Mouse (Mus musculus) bone marrow, adult 2 months (tissue): ENCODE data around the gene Cryl1. TPM values are rescaled to one million over a fixed set of nuclear protein-coding genes. Genes with fewer than 3 reads are reported as not detected.

Experiments
- H3K27ac ChIP-seq: fragments of 200-500 bp; 2 replicates; pipeline ENCODE4 v1.5.1; 2012; ENCODE audit warnings: low read depth, mild to moderate bottlenecking, control low read depth, inconsistent platforms, low read length; ENCODE audit not compliant: control insufficient read depth, poor library complexity, insufficient read depth
- H3K4me1 ChIP-seq: fragments of 200-500 bp; 2 replicates; pipeline ENCODE4 v1.6.1; 2011; ENCODE audit warnings: low read length; ENCODE audit not compliant: control insufficient read depth, insufficient read depth
- H3K4me3 ChIP-seq: fragments of 200-500 bp; replicated peaks from 2 replicates; pipeline ENCODE3; 2011; ENCODE audit warnings: mild to moderate bottlenecking, low read depth, low read length, control low read depth; ENCODE audit not compliant: control insufficient read depth
- CTCF ChIP-seq: fragments of 200-500 bp; IDR thresholded peaks from 2 replicates; pipeline ENCODE4 v1.5.1; 2011; ENCODE audit warnings: low read length, control low read depth; ENCODE audit not compliant: control insufficient read depth, insufficient read depth
- POLR2A ChIP-seq: fragments of 200-500 bp; IDR thresholded peaks from 2 replicates; pipeline ENCODE4 v1.6.1; 2011; ENCODE audit warnings: low read depth, mild to moderate bottlenecking, control low read depth, low read length, borderline replicate concordance; ENCODE audit not compliant: control insufficient read depth
- WGBS: fragments of 180-500 bp; shearing (Covaris S2); methylation state at CpG from one replicate; pipeline ENCODE4 v1.1.7; 2018; 5-methylcytosine and 5-hydroxymethylcytosine counted together
- polyA plus RNA-seq: library from polyadenylated mRNA; stranded (reverse); fragments of >200 nt; gene quantifications from 2 replicates; pipeline ENCODE4 v1.2.4, GENCODE M21; 2011; ENCODE audit warnings: low replicate concordance; ENCODE audit not compliant: missing spikeins, insufficient read depth, insufficient read length

The Cryl1 gene
- polyA plus RNA-seq, 1 experiment, result 8.3 TPM

DNA sequence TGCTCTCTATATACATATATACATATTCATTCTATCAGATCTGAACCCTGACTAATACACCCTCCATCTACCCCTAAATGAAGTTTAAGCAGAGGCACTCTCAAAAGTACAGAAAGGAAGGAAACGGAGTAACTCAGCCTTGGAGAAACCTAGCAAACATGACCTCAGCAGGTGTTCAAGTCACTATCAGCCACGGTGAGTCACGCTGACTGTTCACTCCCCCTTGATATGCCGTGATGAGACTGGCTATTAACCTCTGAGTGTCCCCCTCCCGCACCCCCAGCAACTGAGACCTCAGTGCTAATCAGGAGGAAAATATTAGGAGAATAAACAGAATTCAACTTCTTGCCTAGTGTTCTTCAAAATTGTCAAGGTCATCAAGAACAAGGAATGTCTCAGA, 12.7 kb downstream of the Cryl1 start:
- TF ChIP-seq POLR2A (no peak), CTCF (no peak)
- WGBS, result 65% methylated on average over 5 of the region's 5 CpGs

GRCm38 (mm10) chr14:57377531-57377930, 20.8 kb downstream of the Cryl1 start:
- Histone ChIP-seq H3K4me3 (no peak overlapping the region), H3K4me1 (peaks cover 1% of the 10 kb centered on the region; the same call in 1 of the 2 replicates), H3K27ac (no peak overlapping the region)
- TF ChIP-seq CTCF (no peak), POLR2A (no peak)
- 88% methylated on average over 5 of the region's 5 CpGs for WGBS

More for the DNA sequence above, 12.7 kb downstream of the Cryl1 start:
- Histone ChIP-seq H3K27ac (no peak overlapping the region), H3K4me3 (no peak overlapping the region), H3K4me1 (no peaks in the 10 kb centered on the region; the same call in 1 of the 2 replicates)

- 89% methylated on average over 9 of the region's 9 CpGs for WGBS
- H3K4me3 ChIP-seq, result no peak overlapping the region
- TF ChIP-seq CTCF (no peak), POLR2A (no peak)
These were observed 21.4 kb downstream of the Cryl1 start for GRCm38 (mm10) chr14:57376956-57377355.

GRCm38 (mm10) chr14:57376016-57376415, 22.3 kb downstream of the Cryl1 start:
- no peak overlapping the region for H3K27ac ChIP-seq
- 85% methylated on average over 8 of the region's 8 CpGs for WGBS
- no peak overlapping the region for H3K4me3 ChIP-seq
- TF ChIP-seq CTCF, result no peak
- TF ChIP-seq POLR2A, result no peak
- peaks cover 1% of the 10 kb centered on the region; the same call in 1 of the 2 replicates for H3K4me1 ChIP-seq

More at GRCm38 (mm10) chr14:57376956-57377355, 21.4 kb downstream of the Cryl1 start:
- no peak overlapping the region for H3K27ac ChIP-seq
- peaks cover 1% of the 10 kb centered on the region; the same call in 1 of the 2 replicates for H3K4me1 ChIP-seq

DNA sequence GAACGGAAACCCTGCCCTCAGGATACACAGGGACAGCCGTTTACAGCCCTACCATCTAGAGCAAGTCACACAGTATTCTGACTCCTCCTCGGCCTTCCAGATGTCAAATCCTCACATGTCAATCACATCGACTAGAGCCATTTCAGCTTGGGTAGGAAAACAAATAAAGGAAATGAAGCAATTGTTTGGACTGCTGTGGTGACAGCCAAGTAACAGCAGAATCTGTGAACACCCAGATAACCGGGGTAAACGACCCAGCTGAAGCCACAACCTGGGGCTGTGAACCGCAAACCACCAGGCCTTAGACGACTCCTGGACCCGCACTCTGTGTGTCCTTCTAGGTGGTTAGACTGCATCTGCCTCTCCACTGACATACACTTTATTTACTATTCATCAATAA, 23.1 kb downstream of the Cryl1 start:
- TF ChIP-seq CTCF (no peak), POLR2A (no peak)
- Histone ChIP-seq H3K27ac (no peak overlapping the region), H3K4me1 (peaks cover 1% of the 10 kb centered on the region; the same call in 1 of the 2 replicates), H3K4me3 (no peak overlapping the region)
- WGBS, result 63% methylated on average over 9 of the region's 9 CpGs

GRCm38 (mm10) chr14:57372348-57373102, 25.8 kb downstream of the Cryl1 start:
- 50% methylated on average over 8 of the region's 8 CpGs for WGBS
- Histone ChIP-seq H3K4me3 (no peak overlapping the region), H3K4me1 (no peaks in the 10 kb centered on the region), H3K27ac (no peak overlapping the region)
- peak; percentile 41; the same call in 1 of the 2 replicates for TF ChIP-seq CTCF
- TF ChIP-seq POLR2A, result no peak

GRCm38 (mm10) chr14:57367327-57367726, 31.0 kb downstream of the Cryl1 start:
- no peak overlapping the region for H3K4me3 ChIP-seq
- H3K27ac ChIP-seq, result no peak overlapping the region
- TF ChIP-seq POLR2A, result no peak
- no peak for TF ChIP-seq CTCF
- 76% methylated on average over 4 of the region's 4 CpGs for WGBS
- no peaks in the 10 kb centered on the region for H3K4me1 ChIP-seq

GRCm38 (mm10) chr14:57366724-57367123, 31.6 kb downstream of the Cryl1 start:
- no peaks in the 10 kb centered on the region for H3K4me1 ChIP-seq
- H3K4me3 ChIP-seq, result no peak overlapping the region
- 0 out of 2 replicates have a peak overlapping the region, but pooled peaks have one; percentile 28 for H3K27ac ChIP-seq
- WGBS, result 43% methylated on average over 5 of the region's 5 CpGs
- TF ChIP-seq CTCF, result no peak
- TF ChIP-seq POLR2A, result no peak
